Mouse (Mus musculus) embryonic stem cell, embryonic (primary cell): ENCODE results near the gene Oas2.

Experiments used
- CTCF ChIA-PET, 4 experiments: fragments of 300-600 bp in 2 of 4; fragments of 350-600 bp in 2 of 4; sonication (Branson Sonifier 250); formaldehyde crosslinking; loops; one replicate each; lab custom pipeline; 2022; ENCODE audit warnings: inconsistent platforms in 2 of 4; lab: Charles Lee
- POLR2A ChIA-PET, 4 experiments: fragments of 300-600 bp in 2 of 4; fragments of 350-600 bp in 2 of 4; sonication (Branson Sonifier 250); formaldehyde crosslinking; loops; one replicate each; lab custom pipeline; 2022; ENCODE audit warnings: antibody characterized with exemption in 4 of 4, inconsistent platforms in 1 of 4; lab: Charles Lee

Oas2 gene

GRCm38 (mm10) chr5:120692034-120692433 is 57.6 kb downstream of the Oas2 start:
- ChIA-PET POLR2A (interaction anchor here (0.5 to 2.5 kb wide), 18 partner anchors 9 to 496 kb away, joined by 3 to 13 read pairs (median 4); no protein-coding TSS in a partner anchor), CTCF (interaction anchor here in 2 of 4 experiments (0.6 to 1.6 kb wide), 6 partner anchors 12 to 72 kb away, joined by 3 to 8 read pairs (median 4); no protein-coding TSS in a partner anchor)

GRCm38 (mm10) chr5:120690417-120690816 is 59.2 kb downstream of the Oas2 start:
- ChIA-PET CTCF (interaction anchor here in 2 of 4 experiments (0.5 to 3.2 kb wide), 2 partner anchors 11 to 576 kb away, joined by 6 to 16 read pairs; no protein-coding TSS in a partner anchor), POLR2A (interaction anchor here in 1 of 4 experiments (0.9 to 11.9 kb wide), 2 partner anchors 10 to 19 kb away, joined by 3 to 147 read pairs; no protein-coding TSS in a partner anchor)

- ChIA-PET CTCF (interaction anchor here in 3 of 4 experiments (0.5 to 3.2 kb wide), 8 partner anchors 9 to 185 kb away, joined by 3 to 16 read pairs (median 4); partner anchors contain the start of genes Plbd2 (in 1 of the 3) and Rasal1 (in 1 of the 3)), POLR2A (interaction anchor here (0.5 to 11.9 kb wide), 24 partner anchors 8 to 168 kb away, joined by 3 to 147 read pairs (median 4); no protein-coding TSS in a partner anchor)
Measured at GRCm38 (mm10) chr5:120688434-120688833, 61.2 kb downstream of the Oas2 start.

GRCm38 (mm10) chr5:120687897-120688296 is 61.8 kb downstream of the Oas2 start:
- ChIA-PET CTCF (interaction anchor here in 3 of 4 experiments (0.5 to 3.2 kb wide), 7 partner anchors 8 to 185 kb away, joined by 3 to 16 read pairs (median 4); partner anchors contain the start of genes Plbd2 (in 1 of the 3) and Rasal1 (in 1 of the 3)), POLR2A (interaction anchor here in 3 of 4 experiments (0.6 to 11.9 kb wide), 20 partner anchors 8 to 75 kb away, joined by 3 to 147 read pairs (median 5); no protein-coding TSS in a partner anchor)

GRCm38 (mm10) chr5:120687484-120687851 is 62.2 kb downstream of the Oas2 start:
- ChIA-PET CTCF (interaction anchor here in 3 of 4 experiments (0.6 to 3.2 kb wide), 7 partner anchors 8 to 246 kb away, joined by 3 to 16 read pairs (median 6); no protein-coding TSS in a partner anchor), POLR2A (interaction anchor here in 3 of 4 experiments (0.8 to 11.9 kb wide), 11 partner anchors 7 to 74 kb away, joined by 3 to 147 read pairs (median 7); no protein-coding TSS in a partner anchor)

GRCm38 (mm10) chr5:120686749-120687483 is 62.7 kb downstream of the Oas2 start:
- ChIA-PET POLR2A (interaction anchor here in 2 of 4 experiments (0.9 to 11.9 kb wide), 7 partner anchors 10 to 68 kb away, joined by 3 to 147 read pairs (median 13); no protein-coding TSS in a partner anchor), CTCF (interaction anchor here in 3 of 4 experiments (0.6 to 3.2 kb wide), 7 partner anchors 7 to 245 kb away, joined by 3 to 16 read pairs (median 6); no protein-coding TSS in a partner anchor)

- CTCF ChIA-PET = interaction anchor here in 3 of 4 experiments (0.6 to 1.7 kb wide), 4 partner anchors 13 to 65 kb away, joined by 3 to 5 read pairs (median 4); no protein-coding TSS in a partner anchor
- POLR2A ChIA-PET = interaction anchor here in 3 of 4 experiments (0.7 to 11.9 kb wide), 8 partner anchors 9 to 29 kb away, joined by 3 to 147 read pairs (median 4); no protein-coding TSS in a partner anchor
Measured at GRCm38 (mm10) chr5:120685678-120686077, 64.0 kb downstream of the Oas2 start.

- ChIA-PET CTCF (interaction anchor here in 1 of 4 experiments (0.7 to 4.3 kb wide), 9 partner anchors 9 to 78 kb away, joined by 4 to 48 read pairs (median 5); no protein-coding TSS in a partner anchor), POLR2A (interaction anchor here in 3 of 4 experiments (0.6 to 11.9 kb wide), 28 partner anchors 8 to 533 kb away, joined by 3 to 147 read pairs (median 4); partner anchors contain the start of gene Rasal1 (in 1 of the 3))
Measured at GRCm38 (mm10) chr5:120682982-120683771, 66.5 kb downstream of the Oas2 start.

- POLR2A ChIA-PET = interaction anchor here (0.6 to 11.9 kb wide), 27 partner anchors 8 to 227 kb away, joined by 3 to 147 read pairs (median 6); partner anchors contain the start of genes Oas1a (in 1 of the 4) and Oas1c (in 1 of the 4)
- CTCF ChIA-PET = interaction anchor here (0.5 to 4.3 kb wide), 19 partner anchors 8 to 131 kb away, joined by 3 to 48 read pairs (median 5); partner anchors contain the start of gene Rasal1 (in 1 of the 4)
Measured at GRCm38 (mm10) chr5:120680918-120681317, 68.7 kb downstream of the Oas2 start.
